Mouse (Mus musculus) left cerebral cortex, postnatal 36 days (tissue): ENCODE data around the gene Odr4. TPM values are rescaled to one million over a fixed set of nuclear protein-coding genes. Genes with fewer than 3 reads are reported as not detected.

Source experiments
- DNase-seq, 2 experiments: peaks; one replicate each; pipeline ENCODE4 v3.0.0; 2021 to 2022; ENCODE audit warnings: low spot score in 2 of 2, mixed read lengths in 1 of 2
- intact Hi-C: fragments of 180-260 bp; cut with DNase I; formaldehyde crosslinking; loops from one replicate; pipeline ENCODE4 v1.15.1; 2025
- total RNA-seq, 2 experiments: library from RNA; stranded (reverse); gene quantifications; 2 replicates each; pipeline ENCODE4 v1.2.3; 2021

The Odr4 gene
- 10 to 100 TPM; 43.5 to 53.5 TPM for total RNA-seq

DNA sequence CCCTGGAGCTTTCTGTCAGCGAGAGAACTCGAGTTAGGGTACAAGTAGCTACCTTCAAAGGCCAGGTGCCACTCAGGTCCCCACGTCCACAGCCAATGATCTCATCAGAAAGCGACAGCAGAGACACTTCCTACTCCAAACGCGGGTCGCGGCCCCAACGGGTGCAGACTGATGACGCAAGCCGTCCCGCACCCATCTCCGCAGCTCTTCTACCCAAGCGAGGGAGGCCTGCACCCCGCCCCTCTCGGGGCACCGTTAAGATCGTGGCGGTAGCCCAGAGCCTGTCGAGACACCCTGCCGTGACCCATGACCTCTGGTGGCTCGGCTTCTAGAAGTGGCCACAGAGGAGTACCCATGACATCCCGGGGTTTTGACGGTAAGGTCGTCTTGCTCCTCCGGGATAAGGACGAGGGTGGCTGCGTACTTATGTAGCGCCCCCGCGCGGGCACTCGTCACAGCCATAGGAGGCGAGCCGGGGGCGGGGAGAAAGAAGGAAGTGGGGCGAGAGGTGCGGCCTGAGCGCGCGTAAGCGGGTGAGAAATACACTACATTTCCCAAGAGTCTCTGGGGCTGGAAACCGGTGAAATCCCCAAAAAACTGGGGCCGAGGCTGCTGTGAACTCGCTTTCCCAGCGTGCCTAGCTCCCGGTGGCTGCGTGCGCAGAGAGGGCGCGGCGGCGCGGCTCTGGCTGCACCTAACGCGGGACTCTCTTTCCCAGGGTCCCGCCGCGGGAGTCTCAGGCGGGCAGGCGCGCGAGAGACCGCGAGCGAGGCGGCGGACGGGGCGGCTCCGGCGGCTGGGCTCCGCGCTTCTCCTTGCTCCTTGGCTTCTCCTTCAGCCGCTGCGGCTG, at the start of gene Odr4, which contains the start of gene Tpr:
Odr4 (minus strand) TSS at position 443 of the 850 bp plus-strand sequence.
Tpr (plus strand) TSS at position 201 of the 850 bp plus-strand sequence.
- peak; percentile 100 for DNase-seq
- intact Hi-C loops, result loop anchor here (2.0 kb wide), 1 partner anchor 1036 kb away; the partner anchor contains the start of genes Swt1 and Trmt1l

DNA sequence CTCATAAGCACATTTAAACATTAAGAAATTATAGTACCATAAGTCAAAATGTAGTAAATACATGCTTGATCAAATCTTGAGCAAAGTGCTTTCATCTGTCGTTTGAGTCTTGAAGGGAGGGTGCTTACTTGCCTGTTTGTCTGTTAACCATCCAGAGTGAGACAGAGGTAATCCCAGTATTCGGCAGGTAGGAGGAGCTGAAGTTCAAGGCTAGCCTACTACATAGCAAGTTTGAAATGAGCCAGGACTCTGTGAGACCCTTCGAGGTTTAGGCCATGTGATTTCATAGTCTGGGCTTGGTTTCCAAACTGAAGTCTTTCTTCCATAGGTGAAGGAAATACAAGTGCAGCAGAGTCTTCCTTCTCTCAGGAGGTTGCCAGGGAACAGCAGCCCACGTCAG, 48.9 kb upstream of the Odr4 start:
- intact Hi-C loops, result no loop called here

DNA sequence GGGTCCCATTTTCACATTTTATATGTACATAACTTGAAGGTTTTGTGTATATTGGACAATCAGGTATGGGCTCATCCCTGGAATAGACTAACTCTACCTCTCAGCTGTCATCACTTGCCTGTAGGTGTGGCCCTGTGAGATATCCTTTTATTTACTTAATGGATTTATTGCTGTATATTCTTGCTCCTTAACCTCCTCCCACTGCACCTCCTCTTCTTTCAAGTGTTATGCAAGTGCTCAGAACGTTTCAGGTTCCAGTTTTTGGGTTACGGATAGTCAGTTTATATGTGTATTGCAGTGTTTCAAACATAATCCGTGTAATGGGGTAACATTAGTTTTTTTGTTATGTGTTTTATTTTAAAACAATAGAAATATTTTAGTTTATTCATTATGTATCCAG, 45.8 kb upstream of the Odr4 start:
- no peak for DNase-seq
- intact Hi-C loops, result loop anchor here (5.0 to 10.0 kb wide), 2 partner anchors 36 to 1016 kb away; no protein-coding TSS in a partner anchor

More for the DNA sequence above, 48.9 kb upstream of the Odr4 start:
- DNase-seq, result no peak

DNA sequence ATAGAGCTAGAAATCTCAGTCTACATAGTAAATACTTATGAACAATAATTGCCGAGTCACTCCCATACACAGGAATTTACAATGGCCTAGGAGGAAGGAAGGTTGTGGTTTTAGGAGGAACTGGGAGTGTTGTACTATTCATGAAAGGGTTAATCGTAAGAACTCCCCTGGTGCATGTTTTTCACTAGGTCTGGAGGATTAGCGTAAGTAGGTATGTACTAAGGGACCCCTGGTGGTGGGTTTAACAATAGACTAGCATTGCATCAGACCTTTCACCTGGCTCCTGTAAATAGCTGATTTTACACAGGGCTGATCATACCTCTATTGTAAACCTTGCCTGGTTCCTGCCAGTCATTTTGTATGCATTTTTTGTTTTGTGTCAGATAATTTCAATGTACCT, 33.3 kb upstream of the Odr4 start:
- intact Hi-C loops, result no loop called here
- no peak for DNase-seq

DNA sequence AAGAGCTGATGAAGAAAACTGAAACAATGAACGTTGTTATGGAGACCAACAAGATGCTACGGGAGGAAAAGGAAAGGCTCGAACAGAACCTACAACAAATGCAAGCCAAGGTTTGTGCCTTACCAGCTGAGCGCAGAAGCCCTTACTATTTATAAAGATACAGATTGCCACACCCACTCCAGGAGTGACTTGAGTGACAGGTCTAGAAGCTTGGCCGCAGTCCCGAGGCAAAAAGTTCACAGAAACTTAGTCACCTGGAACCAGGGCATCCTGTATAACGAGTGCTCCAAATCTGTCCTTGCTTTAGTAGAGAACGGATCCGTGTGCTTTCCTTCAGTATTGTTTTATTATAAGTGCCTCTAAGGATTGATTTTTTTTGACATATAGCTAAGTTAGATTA, 32.8 kb upstream of the Odr4 start:
- intact Hi-C loops, result no loop called here
- no peak for DNase-seq

DNA sequence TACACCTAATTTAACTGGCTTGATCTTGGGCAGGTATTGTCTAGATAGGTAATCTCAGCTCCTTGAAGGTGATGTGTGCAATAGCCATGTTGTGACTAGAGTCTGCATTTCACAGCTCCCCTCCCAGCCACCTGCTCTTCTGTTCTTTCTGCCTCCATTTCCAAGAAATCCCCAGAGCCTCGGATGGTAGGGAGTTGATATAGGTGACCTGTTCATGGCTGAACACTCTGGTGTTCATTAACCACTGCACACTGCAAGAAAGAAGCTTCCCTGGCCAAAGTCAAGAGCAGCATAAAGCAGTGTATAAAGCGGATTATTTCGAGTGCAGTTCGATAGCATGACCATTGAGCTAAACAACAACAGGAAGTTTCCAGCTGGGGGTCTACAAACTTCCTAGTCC, 25.5 kb upstream of the Odr4 start:
- intact Hi-C loops, result no loop called here
- no peak for DNase-seq

DNA sequence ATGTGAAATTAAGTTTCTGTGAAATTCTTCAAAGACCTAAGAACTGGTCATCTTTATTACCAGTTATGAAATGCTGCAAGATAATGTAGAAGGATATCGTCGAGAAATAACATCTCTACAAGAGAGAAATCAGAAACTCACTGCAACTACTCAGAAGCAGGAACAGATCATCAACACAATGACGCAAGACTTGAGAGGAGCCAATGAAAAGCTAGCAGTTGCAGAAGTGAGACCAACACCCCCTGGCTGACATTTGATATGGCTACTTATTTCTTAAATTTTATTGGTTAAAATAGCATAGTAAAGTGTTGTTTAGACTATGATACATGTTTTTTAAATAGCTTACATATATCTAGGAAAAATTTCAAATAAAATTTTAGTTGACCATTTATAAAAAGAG, 23.1 kb upstream of the Odr4 start:
- no peak for DNase-seq
- intact Hi-C loops, result no loop called here

DNA sequence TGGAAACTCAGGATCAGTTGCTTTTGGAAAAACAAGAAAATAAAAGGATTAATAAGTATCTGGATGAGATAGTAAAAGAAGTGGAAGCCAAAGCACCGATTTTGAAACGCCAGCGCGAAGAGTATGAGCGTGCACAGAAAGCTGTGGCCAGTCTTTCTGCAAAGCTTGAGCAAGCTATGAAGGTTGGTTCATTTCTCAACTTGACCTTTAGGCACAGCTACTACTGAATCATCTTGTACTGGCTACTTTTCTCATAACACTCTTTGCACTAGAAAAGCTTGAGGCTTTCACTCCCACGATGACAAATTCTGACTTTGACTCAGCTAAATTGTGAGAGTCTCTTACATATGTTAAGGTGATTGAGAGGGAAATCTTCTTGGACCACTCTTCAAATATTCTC, 17.1 kb upstream of the Odr4 start:
- intact Hi-C loops, result loop anchor here (5.0 kb wide), 1 partner anchor 37 kb away; no protein-coding TSS in a partner anchor
- DNase-seq, result no peak

DNA sequence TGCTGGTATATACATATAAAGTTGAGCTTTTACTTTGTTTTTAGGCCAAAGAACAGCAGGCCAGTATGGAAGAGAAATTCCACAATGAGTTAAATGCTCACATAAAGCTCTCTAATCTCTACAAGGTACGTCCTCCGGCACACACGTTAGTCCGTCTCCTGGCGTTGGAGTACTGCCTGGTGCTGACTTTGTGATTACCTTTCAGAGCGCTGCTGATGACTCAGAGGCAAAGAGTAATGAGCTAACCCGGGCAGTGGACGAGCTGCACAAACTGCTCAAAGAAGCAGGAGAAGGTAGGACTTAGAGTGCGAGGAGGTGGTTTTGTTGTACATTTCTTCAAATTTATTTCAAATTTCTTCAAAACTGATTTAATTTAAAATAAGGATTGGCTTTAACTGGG, 14.4 kb upstream of the Odr4 start:
- intact Hi-C loops, result loop anchor here (5.0 kb wide), 1 partner anchor 40 kb away; no protein-coding TSS in a partner anchor
- DNase-seq, result no peak

DNA sequence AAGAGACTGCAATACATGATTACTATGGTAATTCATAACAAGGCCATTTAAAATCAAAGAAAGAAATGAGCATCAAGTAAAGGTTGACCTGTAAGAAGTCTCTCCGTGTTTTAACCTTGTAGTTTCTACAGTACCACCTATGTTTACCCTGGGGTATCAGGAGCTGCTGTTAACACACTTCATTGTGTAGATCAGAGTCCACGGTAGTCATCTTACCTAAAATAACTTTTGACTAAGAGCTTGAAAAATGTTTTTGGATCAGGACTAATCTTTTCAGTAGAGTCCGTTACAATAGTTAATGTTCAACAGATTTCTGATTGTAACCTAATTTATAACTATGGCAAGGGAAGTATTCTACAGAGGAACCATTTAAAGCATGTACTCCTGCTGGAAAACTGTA, 11.7 kb upstream of the Odr4 start:
- DNase-seq, result no peak
- intact Hi-C loops, result loop anchor here (5.0 kb wide), 1 partner anchor 33 kb away; no protein-coding TSS in a partner anchor

DNA sequence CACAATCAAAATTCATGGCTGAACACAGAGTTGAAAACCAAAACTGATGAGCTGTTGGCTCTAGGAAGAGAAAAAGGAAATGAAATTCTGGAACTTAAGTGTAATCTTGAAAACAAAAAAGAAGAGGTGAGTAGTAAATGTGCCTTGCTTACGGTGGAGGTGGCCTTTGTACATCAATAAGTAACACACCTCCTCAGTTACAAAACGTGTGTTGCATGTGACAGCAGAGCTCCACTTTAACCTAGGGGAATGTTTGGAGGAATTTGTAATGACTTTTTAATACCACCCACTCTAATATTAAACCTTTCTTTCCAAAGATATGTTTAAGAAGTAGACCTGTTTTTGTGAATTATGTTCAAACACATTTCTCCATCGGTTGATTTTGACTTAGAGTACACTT, 11.0 kb upstream of the Odr4 start:
- DNase-seq, result no peak
- intact Hi-C loops, result loop anchor here (5.0 kb wide), 1 partner anchor 33 kb away; no protein-coding TSS in a partner anchor

DNA sequence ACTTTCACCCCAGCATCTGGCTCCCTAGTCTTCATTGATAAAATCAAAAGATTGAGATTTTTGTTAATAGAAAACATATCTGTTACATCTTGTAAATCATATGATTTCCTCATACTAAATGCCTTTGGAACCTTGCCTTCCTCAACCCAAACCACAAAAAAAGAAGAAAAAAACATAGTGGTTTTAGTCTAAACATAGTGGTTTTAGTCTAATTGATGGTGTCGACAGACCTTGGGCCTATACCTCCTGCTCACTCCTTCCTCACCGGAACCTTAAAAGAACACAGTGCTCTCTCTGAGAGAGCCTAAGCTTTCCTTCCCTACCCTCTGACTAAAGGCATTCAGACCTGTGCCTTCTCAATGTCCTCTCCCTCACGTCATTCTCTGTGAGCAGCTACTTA, 3.1 kb upstream of the Odr4 start:
- intact Hi-C loops, result no loop called here
- DNase-seq, result no peak

DNA sequence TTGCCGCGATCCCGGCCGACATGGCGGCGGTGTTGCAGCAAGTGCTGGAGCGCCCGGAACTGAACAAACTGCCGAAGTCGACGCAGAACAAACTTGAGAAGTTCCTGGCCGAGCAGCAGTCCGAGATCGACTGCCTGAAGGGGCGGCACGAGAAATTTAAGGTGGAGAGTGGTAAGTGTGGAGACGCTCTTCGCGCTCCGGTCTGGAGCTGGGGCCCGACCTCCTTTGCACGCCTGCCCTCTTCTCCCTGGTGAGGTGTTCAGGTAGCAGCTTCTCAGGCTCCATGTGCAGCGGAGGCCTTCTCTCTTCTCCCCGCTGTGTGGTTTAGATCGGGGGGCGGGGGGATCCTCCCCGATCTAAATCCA, 590 bp upstream of the Odr4 start:
- DNase-seq, result no peak
- intact Hi-C loops, result loop anchor here (2.0 kb wide), 1 partner anchor 1035 kb away; the partner anchor contains the start of genes Swt1 and Trmt1l

DNA sequence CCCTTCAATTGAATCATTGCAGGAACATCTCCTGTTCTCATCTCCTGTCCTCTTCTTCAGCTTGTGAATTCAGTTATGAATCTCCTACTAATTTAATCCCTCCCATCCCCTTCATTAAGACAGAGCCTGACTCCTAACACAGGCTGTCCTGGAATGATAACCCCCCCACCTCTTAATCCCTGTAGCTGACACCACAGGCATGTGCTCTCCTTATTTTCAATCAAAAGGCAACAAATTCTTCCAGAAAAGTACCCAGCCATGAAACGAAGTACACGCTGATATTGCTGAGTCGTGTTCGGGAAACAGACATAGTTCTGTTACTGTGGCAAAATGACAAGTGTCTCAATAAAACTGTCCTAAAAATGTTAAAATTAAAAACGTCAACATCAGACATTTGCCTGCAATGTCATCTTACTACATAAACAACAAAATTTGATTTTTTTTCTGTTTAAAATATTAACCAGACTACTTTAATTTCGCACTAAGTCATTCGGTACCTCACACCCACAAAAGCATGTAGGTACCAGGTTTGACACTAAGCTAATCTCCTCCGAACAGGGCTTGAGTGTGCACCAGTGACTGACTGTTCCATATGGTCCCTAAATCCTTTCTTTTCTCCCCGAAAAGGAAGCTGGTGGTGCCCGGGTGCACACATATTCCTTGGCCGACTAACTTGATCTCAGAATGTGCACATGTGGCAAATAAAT, 796 bp downstream of the Odr4 start:
- intact Hi-C loops, result loop anchor here (2.0 kb wide), 1 partner anchor 1037 kb away; the partner anchor contains the start of genes Swt1 and Trmt1l
- DNase-seq, result no peak

DNA sequence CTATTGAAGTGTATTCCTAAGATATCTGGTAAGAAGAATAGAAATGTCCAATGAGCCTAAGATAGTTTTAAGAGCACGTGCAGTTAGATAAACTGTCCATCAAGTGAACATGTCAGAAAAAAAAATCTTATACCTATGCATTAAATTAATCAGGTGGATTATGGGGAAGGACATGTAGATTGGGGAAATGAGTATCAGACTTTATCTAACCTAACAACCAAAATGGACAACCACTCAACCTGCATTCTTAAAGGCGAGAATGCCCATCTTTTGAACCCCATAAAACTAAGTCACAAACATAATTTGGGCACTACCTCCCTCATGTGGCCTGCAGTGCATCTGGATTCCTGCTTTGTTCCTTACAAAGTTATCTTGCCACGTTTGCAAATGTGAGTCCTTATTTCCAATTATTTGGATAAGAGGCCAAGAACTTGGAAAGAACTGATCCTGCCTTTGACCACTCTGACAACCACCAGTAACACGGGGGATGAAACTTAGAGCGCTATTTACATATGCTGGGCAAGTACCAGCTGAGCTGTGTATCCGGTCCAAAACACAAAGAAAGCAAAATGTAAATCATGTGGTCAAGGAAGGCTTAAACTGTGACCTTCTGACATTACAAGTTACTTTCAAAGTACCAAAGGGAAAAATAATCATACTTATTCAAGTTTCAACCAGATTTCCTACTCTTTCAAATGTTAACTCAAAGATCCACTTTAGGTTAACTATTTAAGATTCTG, 3.3 kb downstream of the Odr4 start:
- intact Hi-C loops, result no loop called here

DNA sequence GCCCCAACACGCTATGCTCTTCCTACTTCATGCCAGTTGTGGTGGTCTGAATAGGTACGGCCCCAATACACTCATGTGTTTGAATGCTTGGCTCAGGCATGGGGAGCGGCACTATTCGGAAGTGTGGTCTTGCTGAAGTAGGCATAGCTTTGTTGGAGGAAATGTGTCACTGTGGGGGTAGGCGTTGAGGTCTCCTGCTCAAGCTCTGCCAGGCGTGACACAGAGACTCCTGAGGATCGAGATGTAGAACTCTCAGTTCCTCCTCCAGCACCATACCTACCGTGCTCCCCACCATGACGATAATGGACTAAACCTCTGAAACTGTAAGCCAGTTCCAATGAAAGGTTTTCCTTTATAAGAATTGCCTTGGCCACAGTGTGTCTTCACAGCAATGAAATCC, 5.3 kb downstream of the Odr4 start:
- intact Hi-C loops, result no loop called here
- no peak for DNase-seq

More for the DNA sequence above, 3.3 kb downstream of the Odr4 start:
- DNase-seq, result no peak

DNA sequence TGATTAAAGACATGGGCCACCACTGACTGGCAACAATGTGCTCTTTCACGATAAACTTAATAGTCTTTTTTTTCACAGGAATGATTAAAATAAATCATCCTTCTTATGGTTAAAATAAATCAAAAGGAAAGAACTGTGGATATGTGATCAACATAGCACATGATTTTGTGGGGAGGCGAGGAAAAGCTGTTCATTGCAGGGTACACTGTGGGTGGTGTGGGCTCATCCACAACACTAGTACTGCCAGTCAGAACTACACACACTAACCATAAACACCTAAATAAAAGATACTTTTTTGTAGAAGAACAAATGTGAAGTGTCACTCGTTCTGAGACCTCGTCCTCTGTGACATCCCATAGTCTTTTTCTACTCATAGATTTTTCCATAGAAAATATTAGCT, 8.7 kb downstream of the Odr4 start:
- intact Hi-C loops, result no loop called here
- DNase-seq, result no peak

DNA sequence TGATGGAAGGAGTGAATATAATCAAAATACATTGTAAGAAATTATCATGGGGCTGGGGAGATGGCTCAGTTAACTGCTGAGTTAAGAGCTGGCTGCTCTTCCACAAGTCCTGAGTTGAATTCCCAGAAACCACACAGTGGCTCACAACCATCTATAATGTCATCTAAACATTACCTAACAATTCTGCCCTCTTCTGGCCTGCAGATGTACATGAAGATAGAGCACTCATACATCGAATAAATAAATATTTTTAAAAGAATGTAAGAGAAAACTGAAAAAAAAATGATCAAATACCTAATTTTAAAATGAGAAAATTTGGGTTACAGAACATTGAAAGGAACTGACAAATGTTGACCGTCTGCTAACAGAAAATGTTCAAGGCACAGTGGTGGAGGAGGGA, 18.6 kb downstream of the Odr4 start:
- no peak for DNase-seq
- intact Hi-C loops, result no loop called here

DNA sequence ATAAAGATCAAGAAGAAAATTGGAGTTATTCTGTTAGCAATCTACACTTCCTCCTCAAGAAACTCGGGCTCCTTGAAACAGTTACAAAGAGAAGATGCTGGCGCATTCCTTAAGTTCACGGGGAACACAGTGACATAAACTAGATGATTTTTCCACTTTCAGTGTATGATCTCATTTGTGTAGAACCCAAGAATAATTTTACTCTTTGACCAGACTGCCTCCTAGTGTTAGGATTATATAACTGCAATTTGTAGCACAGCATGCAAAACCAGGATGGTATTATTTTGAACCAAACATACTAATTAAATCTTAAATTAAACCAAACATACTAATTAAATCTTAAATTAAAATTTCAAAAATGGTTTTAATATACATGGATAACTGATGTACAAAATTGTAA, 20.0 kb downstream of the Odr4 start:
- DNase-seq, result no peak

DNA sequence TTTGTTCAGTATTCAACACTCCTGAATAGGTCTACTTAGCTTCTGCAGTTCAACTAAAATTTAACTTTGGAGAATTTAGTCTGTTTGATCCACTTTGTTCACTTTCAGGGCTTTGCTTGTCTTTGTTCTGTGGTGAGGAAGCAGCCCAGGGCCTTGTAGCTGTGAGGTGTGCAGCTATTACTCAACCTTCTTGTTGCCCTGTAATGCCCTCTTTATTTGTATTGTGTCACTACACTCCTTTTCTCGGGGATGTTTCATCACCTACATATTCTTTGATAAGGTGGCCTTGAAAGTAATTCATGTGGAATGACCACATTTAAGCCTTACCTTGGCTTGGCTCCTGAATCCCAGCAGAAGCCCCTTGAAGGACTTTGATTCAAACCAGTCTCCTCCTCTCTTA, 32.0 kb downstream of the Odr4 start:
- DNase-seq, result no peak
- intact Hi-C loops, result no loop called here

More for the DNA sequence above, 20.0 kb downstream of the Odr4 start:
- intact Hi-C loops, result no loop called here
